Mouse (Mus musculus) frontal cortex, postnatal 36 days (tissue): ENCODE data around the gene Rtkn.
A peak's percentile ranks its signal among the peaks of the same experiment; 100 is the strongest.

Source experiments
- DNase-seq, 2 experiments: peaks; one replicate each; pipeline ENCODE4 v3.0.0; 2022; ENCODE audit warnings: low spot score in 2 of 2

The Rtkn gene

DNA sequence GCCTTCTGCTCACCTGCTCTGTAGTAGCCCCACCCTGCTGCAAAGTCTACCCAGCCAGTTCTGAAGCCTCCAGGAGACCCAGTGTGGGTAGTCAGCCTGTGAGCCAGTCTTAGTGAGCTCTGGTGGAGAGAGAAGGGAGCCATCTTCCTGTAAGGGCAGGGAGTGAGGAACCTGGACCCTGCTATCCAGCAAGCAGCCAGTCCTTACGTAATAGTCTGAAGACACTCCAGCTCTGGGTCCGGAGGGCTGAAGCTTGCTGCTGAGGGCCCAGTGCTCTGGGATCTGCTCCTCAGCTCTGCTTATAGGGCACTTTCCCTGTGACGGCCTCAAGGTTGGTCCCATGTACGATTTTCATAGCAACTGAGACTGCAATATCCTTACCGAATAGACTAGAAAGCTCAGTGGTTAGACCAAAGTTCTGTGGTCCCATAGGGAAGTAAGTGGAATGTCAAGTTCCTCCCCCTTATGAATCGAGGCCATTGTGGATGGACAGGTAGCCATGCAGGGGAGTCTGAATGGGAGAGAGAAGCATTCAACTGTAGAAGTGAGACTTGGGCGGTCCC, at the start of gene Rtkn:
Gene Rtkn, plus strand, starts transcription at position 513 of the 563 bp plus-strand sequence.
- DNase-seq = no peak

DNA sequence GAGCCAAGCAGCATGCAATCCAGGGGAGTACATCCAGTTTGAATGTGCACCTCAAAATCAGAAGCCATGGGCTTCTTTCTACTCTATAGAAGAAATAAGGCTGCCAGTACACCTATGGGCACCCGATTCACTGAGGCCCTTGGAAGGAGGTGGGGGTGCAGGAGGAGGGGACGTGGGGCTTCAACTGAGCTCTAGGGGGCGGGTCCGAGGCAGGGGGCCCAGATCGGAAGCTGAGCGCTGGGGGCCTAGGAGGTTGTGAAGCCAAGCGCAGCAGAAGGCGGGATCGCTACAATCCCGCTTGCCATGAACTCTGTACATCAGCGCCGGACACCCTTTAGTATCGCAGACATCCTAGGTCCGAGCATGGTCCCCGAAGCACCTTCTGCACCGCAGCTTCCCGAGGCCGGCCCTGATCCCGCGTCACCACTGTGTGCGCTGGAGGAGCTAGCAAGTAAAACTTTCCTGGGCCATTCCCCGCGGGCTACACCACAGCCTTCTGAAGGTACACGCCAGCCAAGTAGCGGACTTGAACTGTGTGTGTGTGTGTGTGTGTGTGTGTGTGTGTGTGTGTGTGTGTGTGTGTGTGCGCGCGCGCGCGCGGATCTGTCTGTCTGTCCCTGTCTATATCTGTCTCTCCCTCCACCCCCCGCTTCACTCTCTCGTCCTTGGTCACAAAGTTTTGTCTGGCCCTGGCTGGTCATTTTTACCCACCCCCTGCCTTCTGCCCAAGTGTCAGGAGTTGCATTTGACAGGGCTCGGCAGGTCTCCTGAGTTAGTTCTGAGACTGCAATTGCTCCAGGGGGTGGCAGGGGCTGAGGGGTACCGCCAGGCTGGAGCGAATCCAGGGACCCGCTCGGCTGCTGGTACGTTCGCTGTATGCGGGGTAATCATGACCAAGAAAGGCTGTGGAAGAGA, 48.9 kb upstream of the Rtkn start, which contains the start of gene Lbx2:
Gene Lbx2, plus strand, starts transcription at position 247 of the 915 bp plus-strand sequence.
- DNase-seq = no peak

DNA sequence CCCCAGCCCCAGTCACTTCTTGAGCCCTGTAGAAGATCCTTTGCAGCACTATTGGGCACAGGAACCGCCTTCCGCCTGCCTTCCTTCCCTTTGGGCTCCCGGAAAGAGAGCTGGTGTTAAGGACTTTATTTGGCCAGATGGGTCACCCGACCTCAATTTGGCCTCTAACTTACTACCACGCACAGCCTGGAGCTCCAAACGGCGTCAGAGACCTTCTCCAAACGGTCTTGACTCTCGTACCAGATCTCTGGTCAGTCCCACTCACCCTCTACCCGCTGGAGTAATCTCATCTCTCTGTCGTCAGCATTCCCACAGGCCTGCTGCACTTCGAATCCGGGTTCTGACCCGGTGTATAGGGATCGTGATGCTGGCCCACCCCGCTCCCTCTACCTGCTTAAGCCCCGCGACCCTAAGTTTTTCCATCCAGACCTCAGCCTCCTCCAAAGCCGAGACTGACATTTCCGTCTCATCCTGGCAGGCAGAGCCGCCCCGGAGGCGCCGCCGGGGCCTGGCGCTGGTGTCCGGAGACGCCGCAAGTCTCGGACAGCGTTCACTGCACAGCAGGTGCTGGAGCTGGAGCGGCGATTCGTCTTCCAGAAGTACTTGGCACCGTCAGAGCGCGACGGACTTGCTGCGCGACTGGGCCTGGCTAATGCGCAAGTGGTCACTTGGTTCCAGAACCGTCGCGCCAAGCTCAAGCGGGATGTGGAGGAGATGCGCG, 47.9 kb upstream of the Rtkn start:
- no peak for DNase-seq

DNA sequence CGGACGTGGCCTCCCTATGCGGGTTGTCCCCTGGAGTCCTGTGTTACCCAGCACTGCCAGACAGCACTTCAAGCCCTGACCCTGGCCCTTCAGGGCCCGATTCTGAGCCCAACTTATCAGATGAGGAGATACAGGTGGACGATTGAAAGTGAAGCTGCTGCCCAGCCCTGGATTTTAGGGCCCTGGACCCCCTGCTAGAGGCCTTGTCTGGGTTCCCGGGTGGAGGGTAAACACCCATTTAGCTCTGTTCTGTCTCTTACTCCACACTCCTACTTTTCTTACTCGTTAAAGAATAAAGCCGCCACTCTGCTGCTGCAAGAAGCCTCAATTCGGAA, 47.4 kb upstream of the Rtkn start:
- no peak for DNase-seq

DNA sequence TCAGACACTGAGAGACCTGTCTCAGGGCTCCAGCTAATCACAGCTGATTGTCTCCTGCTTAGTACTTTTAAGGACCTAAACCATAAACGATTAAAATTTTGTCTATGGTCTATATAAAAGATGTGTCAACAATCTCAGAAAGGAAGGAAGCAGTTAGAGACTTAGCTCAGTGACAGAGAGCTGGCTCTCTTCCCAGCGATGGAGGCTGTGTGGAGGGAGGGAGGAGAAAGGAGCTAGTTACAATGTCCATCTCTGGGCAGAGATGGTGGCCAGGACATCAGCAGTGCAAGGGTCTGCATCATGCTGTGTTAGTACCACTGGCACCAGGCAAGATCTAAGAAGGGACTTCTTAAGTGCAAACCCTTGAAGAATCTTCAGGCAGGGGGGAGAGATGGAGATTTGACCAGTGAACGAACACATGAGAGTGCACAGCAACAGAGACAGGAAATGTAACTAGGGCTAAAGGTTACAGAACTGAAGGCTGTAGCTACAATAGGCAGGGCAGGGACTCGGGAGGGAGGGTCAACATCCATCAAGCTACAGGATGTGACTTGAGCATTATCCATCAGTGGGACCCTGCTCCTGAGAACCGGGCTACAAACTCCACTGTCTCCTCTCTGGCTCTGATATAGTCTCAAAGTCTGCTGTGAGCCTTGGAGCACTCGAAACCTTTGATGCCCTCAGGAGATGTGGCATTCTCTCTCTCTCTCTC, 42.7 kb upstream of the Rtkn start:
- DNase-seq = no peak

DNA sequence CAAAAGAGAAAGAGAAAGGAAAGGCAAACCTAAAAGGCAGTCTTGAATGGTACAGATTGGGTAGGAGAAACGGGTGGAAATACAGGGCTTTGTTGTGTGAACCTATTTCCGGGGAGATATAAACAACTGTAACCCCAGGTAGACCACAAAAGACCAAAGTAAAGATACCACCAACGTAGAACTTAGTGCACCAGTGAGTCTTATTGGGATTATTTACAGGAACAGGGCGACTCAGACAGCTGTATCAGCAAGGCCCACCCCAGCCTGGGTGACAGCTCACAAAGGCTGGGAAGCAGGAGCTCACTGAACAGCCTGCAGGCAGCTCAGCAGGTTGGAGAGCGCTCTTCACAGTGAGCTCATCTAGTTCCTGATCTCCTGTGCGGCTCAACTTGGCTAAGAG, 39.3 kb upstream of the Rtkn start:
- no peak for DNase-seq

DNA sequence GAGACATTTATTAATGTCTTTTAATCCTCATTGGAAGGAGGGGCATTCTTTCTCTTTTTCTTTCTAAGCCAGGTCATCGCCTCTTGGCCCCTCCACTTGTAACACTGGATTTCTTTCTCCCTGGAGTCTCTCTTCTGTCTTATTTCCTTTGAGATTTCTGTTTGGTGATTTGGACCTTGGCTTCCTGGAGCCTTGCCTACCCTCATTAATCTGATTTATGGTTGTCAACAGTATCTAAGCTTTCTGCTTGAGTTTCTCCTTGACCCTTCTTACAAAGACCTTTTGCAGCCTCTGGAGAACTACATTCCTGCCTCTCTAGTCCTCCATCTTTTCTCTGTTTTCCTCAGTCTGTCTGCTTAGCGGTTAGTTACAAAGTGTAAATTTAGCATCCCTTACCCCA, 36.9 kb upstream of the Rtkn start:
- no peak for DNase-seq

DNA sequence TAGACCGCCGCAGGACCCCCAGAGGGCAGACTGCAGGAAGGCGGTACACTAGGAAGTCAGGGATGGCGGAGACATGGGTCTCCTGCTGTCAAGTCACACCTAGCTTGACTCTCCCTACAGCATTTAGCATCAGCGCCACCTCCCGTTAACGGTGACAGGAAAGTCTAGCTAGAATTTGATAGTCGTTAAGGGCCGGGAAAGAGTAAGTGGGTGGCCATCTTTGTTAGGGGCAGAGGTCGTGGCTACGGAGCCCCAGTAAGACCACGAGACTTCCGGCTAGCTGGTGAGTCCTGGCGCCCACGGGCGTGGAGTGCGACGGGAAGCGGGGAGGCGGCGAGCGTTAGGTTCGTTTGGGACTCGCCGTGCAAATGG, 34.0 kb upstream of the Rtkn start, which contains the start of the genes Ccdc142 and Gm42688:
Gene Ccdc142, plus strand, starts transcription at position 286 of the 372 bp plus-strand sequence.
Gene Gm42688, plus strand, starts transcription at position 302 of the 372 bp plus-strand sequence.
- peak; percentile 83 to 91 for DNase-seq

DNA sequence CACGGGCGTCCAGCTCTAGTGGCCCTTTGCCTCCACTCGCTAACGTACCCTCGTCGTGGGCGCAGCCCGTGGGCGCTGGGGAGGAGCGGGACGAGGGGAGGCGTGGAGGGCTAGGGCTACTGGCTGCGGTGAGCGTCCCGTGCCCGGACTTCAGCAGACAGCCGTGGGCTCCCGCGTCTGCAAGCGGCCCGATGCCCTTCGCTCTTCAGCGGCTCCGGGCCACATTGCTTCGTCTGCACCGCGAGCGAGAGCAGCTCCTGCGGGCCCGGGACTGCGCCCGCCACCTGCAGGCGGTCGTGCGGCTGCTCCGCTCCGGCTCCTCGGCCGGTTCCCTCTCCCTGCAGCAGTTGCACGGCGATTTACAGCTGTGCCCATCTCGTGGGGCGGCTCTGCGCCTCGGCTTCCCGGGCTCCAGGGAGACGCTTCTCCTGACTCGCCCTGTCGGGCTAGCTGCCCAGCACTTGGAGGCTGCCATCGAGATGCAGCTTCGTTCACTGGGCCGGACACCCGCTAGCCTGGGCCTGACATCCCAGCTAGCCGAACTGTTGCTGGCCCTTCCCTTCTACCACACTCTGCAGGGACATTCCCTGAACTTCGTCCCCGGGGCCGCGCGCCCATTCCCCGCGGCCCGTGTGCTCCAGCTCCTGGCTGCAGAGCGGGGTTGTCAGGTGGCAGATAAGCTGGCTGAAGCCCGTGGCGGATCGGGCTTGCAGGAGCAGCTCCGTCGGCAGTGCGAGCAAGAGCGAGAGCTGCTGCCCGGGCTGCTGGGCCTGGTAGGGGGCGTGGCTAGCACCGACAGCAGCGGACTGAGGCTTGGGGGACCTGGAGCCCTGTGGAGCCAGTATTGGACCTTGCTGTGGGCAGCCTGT, 33.3 kb upstream of the Rtkn start:
- no peak for DNase-seq

DNA sequence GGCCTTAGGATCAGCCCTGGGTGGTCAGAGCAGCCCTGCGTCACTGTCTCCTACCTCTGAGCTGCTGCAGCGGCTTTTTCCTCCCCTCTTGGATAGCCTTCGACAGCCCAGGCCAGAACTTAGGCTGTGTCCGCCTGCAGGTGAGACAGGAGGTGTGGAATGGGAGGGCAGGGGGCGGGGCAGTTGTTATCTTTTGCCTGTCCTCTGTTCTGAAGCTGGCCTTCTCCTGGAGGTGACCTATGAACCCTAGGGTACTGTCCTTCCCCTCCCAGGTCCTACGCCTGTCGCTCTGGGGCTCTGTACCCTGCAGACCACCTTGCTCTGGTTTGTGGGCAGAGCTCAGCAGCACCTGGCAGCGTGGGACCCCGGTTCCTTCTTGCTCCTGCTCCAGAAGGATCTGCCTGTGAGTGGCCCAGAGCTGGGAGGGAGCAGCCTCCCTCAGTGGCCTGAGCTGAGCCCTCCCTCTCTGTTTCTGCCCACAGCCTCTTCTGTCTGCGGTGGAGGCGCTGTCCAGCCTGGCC, 32.1 kb upstream of the Rtkn start:
- no peak for DNase-seq

DNA sequence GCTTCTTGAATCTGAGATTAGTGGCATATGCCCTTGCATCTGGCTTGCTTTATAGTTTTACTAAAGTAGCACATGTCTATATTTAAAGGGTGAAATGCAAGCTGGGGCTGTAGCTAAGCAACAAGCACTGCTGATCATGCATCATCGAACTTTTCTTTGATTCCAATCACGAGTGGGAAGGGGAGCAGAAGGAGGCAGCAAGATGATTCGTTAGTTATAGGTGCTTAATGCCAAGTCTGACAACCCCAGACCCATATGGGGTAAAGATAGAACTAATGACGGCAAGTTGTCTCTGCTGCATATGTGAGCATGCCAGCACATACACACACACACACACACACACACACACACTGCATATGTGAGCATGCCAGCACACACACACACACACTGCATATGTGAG, 31.1 kb upstream of the Rtkn start:
- no peak for DNase-seq

DNA sequence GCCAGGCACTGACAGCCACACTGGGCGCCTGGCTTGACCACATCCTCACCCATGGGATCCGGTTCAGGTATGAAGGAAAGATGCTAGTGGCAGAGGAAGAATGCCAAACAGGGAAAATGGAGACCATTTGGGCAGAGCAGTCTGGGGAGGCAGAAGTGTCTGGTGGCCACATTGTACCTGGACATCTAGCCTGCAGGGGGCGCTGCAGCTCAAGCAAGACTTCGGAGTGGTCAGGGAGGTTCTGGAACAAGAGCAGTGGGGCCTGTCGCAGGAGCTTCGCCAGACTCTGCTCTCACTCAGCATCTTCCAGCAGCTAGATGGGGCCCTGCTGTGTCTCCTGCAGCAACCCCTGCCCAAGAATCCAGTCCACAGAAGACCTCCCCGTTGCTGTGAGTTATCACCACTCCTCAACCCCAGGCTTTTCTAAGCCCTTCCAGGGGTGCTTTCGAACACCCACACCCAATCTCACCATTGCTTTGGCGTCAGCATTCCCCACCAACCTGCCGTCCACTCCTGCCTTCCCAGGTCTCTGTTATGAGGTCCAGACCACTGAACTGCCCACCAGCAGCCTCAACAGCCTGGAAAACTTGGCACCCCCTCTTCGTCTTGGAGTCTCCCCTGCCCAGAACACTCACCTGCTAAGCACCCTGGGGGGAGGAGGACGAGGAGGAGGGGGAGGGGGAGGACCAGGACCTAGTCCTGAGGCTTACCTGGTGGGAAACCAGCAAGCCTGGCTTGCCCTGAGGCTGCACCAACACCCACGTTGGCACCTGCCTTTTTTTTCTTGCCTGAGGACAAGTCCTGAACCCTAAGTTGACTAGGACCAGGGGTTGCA, 27.5 kb upstream of the Rtkn start:
- DNase-seq = peak; percentile 69 to 73

DNA sequence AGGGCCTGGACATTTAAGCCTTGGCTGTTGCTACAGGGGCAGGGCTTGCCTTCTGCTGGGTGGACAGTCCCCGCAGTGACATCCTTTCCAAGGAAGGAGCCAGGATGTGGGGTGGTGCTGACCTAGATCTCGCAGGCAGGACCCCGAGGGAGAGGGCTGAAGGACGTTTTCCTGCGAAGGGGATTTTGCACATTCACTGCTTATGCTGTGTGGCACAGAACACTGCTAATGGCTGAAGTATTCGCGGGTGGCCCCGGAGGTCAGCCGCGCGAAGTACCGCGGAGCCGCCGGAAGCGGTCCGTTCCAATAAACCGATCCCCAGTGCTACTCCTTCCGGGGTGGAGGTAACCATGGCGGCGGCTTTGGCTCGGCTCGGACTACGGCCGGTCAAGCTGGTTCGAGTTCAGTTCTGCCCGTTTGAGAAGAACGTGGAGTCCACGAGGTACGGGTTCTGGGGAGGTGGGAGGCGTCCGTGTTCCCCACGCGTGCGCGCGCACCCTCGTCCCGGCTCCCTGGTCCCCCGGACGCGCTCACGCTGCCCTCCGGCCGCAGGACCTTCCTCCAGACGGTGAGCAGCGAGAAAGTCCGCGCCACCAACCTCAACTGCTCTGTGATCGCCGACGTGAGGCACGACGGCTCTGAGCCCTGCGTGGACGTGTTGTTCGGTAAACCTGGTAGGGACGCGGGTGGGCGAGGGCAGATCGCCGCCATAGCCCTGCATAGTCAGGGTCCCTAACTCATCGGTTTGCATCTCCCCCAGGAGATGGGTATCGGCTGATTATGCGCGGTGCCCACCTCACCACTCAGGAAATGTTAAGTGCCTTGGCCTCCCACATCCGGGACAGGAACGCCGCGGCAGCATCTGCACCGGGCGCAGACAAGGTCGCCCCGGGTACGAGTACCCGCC, 26.2 kb upstream of the Rtkn start, which contains the start of gene Mrpl53:
Gene Mrpl53, plus strand, starts transcription at position 279 of the 907 bp plus-strand sequence.
- peak; percentile 82 to 83 for DNase-seq

DNA sequence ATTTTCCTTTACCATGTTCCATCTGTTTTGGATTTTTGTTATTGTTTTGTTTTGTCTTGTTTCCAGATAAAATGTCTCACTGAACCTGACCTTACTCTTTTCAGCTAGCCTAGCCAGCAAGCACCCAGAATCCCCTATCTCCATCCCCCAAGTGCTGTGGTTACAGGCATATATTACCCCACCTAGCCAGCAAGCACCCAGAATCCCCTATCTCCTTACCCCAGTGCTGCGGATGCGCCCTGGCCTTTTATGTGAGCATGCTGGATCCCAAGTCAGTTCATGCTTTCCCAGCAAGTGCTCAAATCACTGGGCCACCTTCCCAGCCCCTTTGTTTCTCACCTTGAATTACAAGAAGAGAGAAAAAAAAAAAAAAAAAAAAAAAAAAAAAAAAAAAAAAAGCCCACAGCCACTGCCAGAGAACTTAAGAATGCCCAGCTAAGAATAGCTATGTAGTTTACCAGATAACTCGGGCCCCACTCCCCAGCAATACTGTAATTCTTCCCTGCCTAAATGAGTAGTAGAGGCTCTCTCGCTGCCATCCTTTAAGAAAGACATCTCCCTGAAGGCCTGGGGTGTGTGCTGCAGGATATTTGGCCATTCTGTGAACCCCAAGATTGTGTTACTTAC, 23.6 kb upstream of the Rtkn start:
- no peak for DNase-seq

DNA sequence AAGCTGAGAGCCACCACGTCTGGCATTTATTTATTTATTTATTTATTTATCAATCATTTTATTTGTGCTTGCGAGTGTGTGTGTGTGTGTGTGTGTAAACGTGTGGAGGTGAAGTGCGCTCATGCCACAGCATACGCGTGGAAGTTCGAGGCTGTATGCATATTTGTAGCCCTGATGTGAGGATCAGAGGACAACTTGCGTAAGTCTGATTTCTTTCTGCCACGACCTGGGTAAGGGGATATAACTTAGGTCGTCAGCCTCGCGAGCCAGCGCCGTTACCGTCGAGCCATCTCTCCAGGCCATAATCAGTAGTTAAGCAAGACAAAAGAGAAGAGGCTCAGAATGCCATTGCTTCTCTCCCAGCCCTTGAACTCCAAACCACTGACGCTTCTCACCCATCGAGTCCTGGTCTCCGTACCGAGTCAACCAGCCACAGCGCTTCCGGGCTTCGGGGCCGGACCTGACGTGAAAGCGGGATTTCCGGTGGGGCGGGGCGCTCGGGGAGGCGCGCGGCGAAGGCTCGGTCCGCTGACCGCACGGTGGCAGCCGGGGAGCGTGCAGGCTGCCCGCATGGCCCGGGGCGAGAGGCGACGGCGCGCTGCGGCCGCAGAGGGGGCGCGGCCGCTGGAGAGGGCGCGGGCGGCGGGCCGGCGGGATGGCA, 20.1 kb upstream of the Rtkn start, which contains the start of gene Mogs:
Gene Mogs, plus strand, starts transcription at position 486 of the 661 bp plus-strand sequence.
- peak; percentile 91 for DNase-seq

DNA sequence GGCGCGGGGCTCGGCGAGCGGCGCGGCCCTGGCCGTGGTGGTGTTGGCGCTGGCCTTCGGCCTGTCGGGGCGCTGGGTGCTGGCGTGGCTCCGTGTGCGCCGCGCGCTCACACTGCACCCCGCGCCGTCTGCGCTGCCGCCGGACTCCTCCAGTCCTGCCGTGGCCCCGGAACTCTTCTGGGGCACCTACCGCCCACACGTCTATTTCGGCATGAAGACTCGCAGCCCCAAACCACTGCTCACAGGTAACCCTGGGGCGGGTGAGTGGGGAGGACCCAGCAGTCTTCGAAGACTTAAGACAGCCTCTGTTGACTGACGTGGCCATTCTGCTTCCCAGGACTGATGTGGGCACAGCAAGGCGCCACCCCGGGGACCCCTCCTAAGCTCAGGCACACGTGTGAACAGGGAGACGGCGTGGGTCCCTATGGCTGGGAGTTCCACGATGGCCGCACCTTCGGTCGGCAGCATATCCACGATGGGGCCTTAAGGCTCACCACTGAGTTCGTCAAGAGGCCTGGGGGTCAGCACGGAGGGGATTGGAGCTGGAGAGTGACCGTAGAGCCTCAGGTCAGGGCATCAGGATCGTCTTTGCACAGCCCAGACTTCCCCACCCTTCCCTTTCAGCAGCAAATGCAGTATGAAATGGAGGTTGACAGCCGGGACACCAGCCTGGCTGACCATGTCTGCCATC, 19.4 kb upstream of the Rtkn start:
- DNase-seq = no peak
